Mouse (Mus musculus) frontal cortex, postnatal 36 days (tissue): Measurements from ENCODE around the gene Padi6.

Experiments
- DNase-seq, 2 experiments: peaks; one replicate each; pipeline ENCODE4 v3.0.0; 2022; ENCODE audit warnings: low spot score in 2 of 2

Gene Padi6

GRCm38 (mm10) chr4:140750328-140750727, 7.9 kb upstream of the Padi6 start:
- DNase-seq = no peak

DNA sequence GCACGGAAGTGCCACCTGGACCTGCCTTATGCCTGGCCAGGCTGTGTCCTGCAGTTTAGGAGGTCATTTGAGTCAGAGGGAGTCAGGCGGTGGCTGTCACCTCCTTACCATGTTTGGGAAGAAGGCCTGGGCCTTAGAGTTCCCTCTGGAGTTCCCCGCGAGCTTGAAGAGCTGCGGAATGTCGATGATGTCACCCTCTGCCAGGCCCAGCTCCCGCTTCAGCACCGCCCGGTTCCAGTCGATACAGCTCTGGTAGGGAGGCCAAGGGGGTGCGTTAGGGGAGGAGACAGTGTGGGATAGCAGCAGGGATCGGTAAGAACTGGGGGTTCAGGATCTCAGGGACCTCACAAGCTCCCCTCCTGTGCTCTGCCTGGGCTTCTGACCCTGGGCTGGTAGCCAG, 5.5 kb upstream of the Padi6 start:
- DNase-seq = no peak

GRCm38 (mm10) chr4:140744654-140745053, 2.2 kb upstream of the Padi6 start:
- peak; percentile 54 to 64 for DNase-seq

GRCm38 (mm10) chr4:140743086-140743485, 643 bp upstream of the Padi6 start:
- DNase-seq = peak in 1 of 2 experiments; percentile 17

GRCm38 (mm10) chr4:140741401-140741800, 1.0 kb downstream of the Padi6 start:
- DNase-seq = peak in 1 of 2 experiments; percentile 19

DNA sequence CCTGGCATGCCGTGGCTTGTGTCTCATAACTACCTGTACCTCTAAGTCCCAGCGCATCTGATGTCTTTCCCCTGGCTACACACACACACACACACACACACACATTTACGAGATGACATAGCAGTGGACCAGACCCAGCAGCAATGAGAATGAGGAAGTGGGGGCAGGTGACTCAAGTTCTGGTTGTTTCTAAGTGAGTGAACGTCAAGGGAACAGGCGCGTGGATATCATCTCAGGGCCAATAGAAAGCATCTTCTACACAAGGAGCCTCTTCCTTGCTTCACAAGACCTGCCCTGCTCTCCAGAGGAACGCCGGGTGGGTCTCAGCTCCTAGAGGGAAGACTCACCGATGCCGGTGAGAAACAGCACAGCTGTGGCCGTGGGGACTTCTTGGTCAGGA, 1.8 kb downstream of the Padi6 start:
- no peak for DNase-seq

GRCm38 (mm10) chr4:140732871-140733270, 9.6 kb downstream of the Padi6 start:
- DNase-seq = no peak

GRCm38 (mm10) chr4:140731654-140732053, 10.8 kb downstream of the Padi6 start:
- no peak for DNase-seq

DNA sequence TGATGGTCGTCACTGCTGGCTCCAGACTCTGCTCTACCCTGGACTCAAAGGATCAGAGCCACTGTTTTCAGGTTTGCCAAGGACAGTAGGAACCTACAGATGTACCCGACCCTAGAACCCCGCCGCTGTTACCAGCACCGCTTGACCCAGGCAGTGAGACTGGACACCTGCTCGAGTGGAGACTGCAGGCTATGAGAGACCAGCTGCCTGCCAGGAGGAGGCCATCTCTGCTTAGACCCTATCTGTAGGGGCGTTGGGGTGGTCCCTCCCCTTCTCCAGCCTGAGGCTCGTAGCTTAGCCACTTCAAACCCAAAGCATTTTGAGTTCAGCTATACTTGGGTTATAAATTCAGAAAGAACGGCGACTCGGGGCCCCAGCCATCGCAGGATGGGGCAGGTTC, 15.5 kb downstream of the Padi6 start:
- no peak for DNase-seq

DNA sequence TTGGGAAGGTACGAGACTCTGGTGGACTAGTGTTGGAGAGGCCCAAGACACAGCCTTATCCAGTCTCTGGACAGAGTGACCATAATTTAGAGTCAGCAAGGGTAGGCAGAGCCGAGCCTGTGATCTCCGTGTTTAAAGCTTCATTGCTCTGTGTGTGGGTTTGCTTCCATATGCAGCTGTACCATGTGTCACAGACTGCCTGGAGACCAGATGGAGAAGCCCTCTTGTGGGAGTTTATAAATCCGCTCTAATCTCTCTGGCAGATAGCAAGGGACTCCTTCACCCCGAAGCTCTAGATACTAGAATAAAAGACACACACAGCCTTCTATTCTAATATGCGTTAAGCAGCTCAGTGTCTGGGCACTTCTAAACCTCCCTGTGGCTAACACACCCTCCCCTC, 17.7 kb downstream of the Padi6 start:
- DNase-seq = peak in 1 of 2 experiments; percentile 47

GRCm38 (mm10) chr4:140723801-140724200, 18.6 kb downstream of the Padi6 start:
- no peak for DNase-seq

DNA sequence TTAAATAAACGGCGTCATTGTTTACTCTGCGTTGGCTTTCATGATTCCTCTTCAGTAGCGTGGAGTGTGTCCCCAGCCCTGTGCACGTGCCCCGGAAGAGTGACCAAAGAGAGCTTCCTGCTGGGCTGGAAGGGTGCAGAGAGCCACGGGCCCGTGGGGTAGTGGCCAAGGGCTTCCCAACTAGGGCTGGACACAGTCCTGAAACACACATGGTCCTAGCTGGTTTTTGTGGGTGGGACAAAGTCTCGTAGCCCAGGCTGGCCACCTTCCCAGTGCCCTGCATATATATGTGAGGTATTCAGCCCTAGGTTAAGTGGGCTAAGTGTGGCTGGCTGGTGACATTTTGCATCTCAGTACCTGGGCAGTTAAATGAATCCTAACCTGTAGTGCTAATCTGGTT, 19.3 kb downstream of the Padi6 start:
- no peak for DNase-seq

GRCm38 (mm10) chr4:140722710-140723109, 19.7 kb downstream of the Padi6 start:
- no peak for DNase-seq

GRCm38 (mm10) chr4:140721968-140722490, 20.4 kb downstream of the Padi6 start:
- DNase-seq = no peak

DNA sequence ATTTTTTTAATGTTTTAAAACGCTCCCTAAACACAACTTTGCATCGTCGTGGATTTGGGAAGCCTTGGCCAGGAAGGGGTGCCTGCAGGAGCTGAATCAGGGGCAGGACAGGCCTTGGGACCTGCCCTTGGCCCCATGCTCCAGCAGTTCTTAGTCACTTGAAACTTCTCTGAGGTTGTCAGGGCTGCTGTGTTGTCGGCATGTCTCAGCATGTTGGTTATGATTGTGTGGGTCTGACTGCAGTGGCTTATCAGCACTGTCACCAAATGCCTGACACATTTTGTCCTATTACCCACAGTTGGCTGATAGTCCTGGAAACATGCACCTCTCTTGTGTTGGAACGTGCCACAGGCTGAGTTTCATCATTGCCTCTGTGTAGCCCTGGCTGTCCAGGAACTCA, 22.4 kb downstream of the Padi6 start:
- no peak for DNase-seq

DNA sequence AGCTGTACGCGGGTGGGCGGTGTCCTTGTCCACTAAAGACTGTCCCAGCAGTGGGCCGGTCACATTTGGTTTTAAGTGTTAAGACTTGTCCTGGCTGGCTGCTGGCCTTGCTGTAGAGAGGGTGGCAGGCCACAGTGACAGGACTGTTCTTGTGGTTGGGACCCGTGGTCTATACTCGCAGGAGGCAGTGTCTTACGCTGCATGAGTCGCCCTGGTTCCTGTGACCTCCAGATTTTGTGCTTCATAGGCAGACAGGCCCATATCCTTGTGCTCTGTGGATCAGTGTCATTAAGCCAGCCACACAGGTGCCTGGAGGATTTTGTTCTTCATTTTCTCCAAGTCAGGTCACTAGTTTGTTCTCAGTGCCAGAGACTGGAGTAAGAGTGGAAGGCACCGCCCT, 24.0 kb downstream of the Padi6 start:
- no peak for DNase-seq

GRCm38 (mm10) chr4:140716994-140717393, 25.4 kb downstream of the Padi6 start:
- no peak for DNase-seq

- DNase-seq = no peak
Measured at GRCm38 (mm10) chr4:140714586-140714985, 27.9 kb downstream of the Padi6 start.

DNA sequence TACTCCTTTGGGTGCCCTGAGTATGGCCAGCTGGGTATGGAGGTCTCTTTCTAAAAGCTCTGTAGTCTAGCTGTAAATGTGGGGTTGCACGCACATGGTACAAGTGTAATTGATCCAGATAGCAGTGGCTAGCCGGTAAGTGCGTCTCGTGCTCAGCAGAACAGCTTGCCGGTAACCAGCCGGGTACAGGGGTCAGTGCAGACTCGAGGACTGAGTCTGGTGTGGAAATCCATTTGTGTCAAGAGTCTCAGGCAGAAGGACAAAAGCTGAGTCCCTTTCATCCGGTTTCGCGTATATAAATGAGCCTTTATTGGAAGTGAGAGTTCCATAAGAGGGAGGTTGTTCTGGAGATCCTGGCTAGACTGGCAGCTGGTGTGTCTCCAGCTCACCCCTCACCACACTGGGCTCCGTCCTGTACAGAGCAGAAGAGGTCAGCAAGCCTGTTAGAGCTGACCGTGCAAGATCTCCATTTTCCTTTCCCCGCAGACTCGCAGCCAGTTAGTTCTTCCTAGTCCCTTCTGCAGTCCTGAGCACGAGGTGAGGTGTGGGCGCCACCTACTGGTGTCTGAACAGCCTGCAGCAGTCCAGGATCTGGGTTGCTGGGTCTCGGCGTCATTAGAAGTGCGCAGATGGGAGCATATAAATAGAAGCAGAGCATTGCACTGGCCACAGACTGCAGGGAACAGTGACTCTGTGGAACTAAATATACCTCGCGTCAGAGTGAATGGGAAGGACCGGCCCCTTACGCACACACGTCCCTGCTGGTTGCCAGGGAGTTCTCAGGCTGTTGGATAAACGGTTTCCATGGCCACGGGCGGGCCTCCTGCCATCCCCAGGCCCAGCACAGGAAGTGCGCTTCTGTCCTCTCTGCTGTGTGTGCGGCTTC, 28.7 kb downstream of the Padi6 start:
- peak; percentile 98 to 99 for DNase-seq

GRCm38 (mm10) chr4:140711360-140711759, 31.1 kb downstream of the Padi6 start:
- no peak for DNase-seq

GRCm38 (mm10) chr4:140710781-140711180, 31.7 kb downstream of the Padi6 start:
- no peak for DNase-seq

GRCm38 (mm10) chr4:140709617-140710016, 32.8 kb downstream of the Padi6 start:
- no peak for DNase-seq

DNA sequence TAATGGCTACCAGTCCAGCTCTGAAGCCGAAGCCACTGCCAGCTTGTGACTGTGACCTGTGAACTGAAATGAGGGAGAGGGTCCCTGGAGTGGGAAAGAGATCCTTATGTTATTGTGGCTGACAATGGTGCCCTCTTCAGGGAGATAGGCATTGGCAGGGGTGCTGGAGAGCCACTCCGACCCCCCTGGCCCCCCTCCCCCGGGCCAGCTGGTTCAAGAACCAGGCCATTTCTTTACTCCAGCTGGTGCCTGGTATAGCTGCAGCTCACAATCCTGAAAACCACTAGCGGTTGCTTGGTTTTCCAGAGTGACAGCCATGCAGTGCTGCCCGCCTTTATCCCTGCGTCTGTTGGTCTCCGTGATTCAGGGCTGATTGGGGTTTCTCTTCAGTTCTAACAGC, 33.3 kb downstream of the Padi6 start:
- no peak for DNase-seq
